Mouse (Mus musculus) urinary bladder, postnatal 10 days (tissue): ENCODE data around the gene Mefv.
"Not testable (repeated sequence)": the region's sequence is repeated elsewhere in the genome, so short reads cannot be mapped to it uniquely, and the experiment has no call there.

ENCODE experiments used
- DNase-seq: peaks from one replicate; pipeline ENCODE4 v3.0.0; 2022; ENCODE audit warnings: low spot score

The Mefv gene

DNA sequence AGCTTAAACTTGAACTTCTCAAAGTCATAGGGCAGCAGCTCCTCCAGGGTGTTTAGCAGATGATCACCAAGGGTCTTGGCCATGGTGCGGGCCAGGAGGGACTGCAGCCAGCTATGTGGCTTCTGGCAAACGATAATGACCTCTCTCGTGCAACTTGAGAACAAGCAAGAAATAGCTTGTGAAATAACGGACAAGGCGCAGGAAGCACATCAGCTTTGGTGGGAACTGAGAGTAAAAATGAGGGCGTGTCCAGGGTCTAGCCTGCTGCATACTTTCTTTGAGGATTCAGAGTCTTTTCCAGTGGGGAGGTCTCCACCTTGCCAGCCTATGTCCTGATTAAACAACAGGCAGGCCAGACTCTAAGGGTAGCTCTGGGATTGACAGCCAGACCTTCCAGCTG is at the start of gene Mefv:
TSS of gene Mefv (minus strand) at position 118 of the 400 bp plus-strand sequence.
- no peak for DNase-seq

GRCm38 (mm10) chr16:3748976-3749375 is 31.1 kb upstream of the Mefv start:
- no peak for DNase-seq

DNA sequence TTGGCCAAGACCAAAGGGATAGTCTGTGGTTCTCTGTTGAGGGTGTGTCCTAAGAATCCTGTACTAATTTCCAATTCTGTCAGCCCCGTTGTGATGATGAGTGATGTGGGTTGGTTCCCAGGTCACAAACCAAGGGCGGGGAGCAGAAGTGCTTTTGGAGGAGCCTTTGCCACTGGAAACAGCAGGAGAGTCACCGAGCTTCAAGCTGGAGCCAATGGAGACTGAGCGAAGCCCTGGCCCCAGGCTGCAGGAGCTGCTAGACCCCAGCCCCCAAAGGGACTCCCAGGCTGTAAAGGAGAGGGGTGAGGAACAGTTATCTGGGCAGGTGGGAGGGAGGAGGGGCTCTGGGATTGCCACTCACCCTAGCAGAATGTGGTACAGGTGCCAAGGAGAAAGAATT is 27.8 kb upstream of the Mefv start:
- no peak for DNase-seq

DNA sequence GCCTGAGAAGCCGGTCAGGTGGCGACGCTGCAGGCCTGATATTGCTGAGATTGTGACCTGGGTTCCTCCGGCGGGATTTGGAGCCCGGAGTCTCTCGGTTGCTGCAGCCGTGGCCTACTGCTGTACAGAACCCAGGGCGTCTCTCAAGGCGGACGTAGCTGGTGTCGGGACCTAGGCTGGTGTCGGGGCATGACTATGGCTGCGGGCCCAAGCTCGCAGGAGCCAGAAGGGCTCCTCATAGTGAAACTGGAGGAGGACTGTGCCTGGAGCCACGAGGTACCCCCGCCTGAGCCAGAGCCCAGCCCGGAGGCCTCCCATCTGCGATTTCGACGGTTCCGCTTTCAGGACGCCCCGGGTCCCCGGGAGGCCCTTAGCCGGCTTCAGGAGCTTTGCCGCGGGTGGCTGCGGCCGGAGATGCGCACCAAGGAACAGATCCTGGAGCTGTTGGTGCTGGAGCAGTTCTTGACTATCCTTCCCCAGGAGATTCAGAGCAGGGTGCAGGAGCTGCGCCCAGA is 26.3 kb upstream of the Mefv start:
- DNase-seq: no peak

DNA sequence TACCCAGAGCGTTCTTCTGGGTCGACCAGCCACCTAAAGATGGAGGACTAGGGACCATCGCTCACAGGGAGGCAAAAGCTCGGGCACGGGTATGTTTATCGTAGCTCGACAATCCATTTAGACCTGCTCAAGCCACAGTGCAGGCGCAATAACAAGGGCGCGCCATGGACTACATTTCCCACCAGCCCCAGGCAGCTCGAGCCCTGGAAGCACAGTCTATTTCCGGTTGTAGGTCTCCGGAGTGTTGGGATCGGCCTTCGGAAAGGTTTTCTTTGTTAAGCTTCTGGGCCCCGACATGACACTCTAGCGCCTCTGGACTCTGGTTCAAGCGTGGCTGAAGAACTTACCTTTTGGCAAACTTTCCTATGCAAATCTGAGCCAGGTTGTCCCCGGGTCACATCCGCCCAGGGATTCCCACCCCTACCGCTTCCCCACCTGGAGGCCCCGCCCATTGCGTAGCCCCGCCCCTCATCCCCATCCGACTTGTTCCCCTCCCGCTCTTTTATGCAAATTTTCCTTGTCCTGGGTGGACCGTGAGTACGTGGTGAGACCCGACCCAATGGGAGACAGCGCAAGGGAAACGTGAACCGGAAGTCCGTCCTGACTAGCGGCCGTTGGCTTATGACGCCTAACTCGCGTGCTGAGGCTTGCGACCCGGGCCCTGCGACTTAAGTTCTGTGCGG is 25.7 kb upstream of the Mefv start, which contains the start of gene Zfp263:
TSS of gene Zfp263 (plus strand) at position 591 of the 683 bp plus-strand sequence.
- peak; percentile 61 for DNase-seq

GRCm38 (mm10) chr16:3742466-3742865 is 24.6 kb upstream of the Mefv start:
- no peak for DNase-seq

- DNase-seq: no peak
Measured at GRCm38 (mm10) chr16:3733198-3733732, 15.4 kb upstream of the Mefv start.

DNA sequence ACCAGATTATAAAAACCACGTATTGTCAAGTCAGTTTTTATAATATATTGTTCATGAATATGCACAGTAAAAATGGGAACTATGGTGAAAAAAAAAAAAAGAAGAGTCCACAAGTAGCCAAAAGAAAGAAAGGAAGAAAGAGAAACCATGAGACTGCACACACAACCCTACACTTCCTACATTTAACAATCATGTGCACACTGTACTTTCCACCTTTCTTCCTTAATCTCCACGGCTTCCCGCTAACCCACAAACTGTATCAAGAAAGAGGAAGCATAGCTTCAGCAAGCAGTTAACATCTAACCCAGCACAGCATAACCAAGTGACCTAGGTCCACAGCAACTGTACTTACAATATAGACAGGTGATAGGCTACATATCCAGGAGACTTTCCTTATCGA is 14.7 kb upstream of the Mefv start:
- DNase-seq: no peak

DNA sequence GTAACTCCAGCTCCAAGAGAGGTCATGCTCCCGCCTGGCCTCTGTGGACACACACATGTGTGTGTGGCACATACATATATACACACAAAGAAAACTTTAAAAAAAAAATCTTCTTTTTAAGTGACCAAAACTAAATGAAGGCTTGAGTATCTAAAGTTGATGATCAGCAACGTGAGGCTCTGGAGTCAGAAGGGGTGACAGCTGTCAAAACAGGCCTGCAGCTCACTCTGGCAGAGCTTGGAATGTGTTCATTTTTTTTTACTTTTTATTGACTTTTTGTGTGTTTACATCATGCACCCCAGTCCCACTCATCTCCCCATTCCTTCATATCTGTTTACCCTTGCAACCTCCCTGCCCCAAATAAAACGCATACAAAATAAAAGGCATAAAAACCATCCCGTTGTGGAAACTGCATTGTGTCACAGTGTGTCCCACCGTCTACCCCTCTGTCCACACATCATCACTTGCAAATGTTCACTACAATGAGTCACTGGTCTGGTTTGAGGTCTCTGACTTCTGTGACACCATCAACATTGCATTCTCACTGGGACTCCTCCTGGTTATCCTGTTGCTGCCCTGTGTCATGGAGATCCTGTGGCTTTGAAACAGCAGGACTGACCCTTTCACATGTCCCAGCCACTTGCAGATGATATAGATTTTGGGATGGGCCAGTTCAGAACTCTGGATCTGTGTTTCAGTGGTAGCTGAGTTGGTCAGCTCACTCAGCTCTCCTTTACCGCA is 10.3 kb upstream of the Mefv start:
- no peak for DNase-seq

GRCm38 (mm10) chr16:3723231-3723630 is 5.3 kb upstream of the Mefv start:
- no peak for DNase-seq

DNA sequence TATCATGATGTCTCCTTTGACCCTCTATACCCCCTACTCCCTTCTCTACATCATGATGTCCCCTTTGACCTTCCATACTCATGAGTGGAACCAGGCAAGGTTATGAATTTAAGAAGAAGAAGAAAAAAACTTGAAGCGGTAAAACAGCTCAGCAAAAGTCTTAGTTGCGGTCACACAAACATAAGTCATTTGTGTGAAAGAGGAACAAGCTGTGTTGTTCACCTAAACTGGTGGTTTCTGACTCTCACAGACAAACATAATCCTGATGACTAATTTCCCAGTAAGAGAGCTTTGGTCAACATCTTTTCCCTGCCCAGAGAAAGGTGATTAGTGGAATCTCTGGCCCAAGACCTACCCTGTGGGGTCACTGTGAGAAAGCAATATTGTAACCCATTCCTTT is 3.2 kb downstream of the Mefv start:
- DNase-seq: no peak

DNA sequence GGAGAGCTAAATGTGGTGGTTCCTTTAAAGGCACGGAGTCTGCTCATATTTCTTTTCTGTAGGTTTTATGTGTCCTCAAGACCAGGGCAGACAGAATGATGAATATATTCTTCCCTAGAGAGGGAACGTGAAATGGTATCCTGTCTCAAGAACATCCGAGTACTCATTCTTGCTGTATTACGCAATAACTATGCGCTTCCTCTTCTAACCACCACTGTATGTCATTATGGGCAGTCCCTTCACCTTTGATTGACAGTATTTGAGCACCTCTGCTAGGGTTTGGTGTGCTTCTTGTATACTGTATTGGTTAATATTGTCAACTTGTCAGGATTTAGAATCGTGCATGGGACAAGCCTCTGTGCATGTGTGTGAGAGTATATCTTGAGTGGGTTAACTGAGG is 11.2 kb downstream of the Mefv start:
- no peak for DNase-seq

DNA sequence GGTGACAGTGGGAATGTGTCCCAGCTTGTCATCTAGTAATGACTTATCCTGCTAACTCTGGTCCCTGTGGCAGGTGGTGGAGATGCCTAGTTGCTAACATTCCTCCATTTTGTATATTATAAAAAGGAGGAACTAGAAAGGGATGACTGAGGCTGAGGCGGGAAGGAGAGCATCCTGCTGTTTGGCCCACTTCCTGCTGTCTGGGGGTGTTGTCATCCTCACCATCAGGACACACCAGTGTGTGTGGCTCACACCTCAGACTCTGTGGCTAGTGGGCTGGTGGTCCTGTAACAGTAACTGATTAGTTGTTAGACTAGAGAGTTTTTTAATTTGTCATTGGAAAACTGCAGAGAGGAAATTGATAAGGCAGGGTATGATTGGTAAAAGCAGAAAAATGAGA is 17.0 kb downstream of the Mefv start:
- no peak for DNase-seq

- DNase-seq: no peak
Measured at GRCm38 (mm10) chr16:3699281-3699680, 18.6 kb downstream of the Mefv start.

DNA sequence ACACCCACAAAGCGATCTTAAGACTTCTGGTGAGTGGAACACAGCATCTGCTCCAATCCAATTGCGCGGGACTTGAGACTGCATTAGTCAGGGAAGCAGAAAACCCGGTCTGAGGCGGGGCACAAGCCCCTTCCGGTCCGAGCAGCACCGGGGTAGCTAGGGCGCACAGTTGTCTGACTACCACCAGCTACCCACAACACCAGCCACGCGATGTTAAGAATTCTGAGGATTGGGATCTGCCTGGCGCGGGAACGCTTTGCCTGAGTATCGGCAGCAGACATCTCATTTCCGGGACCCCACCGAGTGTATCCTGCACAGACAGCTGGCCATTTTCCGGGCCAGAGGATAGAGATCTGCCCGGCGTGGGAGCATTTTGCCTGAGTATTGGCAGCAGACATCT is 28.3 kb downstream of the Mefv start:
- DNase-seq: not testable (repeated sequence)
